Mouse (Mus musculus): ENCODE results near the gene Aagab.

The Aagab gene

GRCm38 (mm10) chr9:63649841-63650545 is 47.5 kb downstream of the Aagab start:
- DNase-seq, result no peak

GRCm38 (mm10) chr9:63650905-63651304 is 48.4 kb downstream of the Aagab start:
- DNase-seq, result peak; percentile 43

GRCm38 (mm10) chr9:63651594-63651993 is 49.1 kb downstream of the Aagab start:
- DNase-seq, result no peak

- no peak for DNase-seq
Measured at GRCm38 (mm10) chr9:63653666-63654065, 51.2 kb downstream of the Aagab start.

- no peak for DNase-seq
Measured at GRCm38 (mm10) chr9:63654575-63654974, 52.1 kb downstream of the Aagab start.

- no peak for DNase-seq
Measured at GRCm38 (mm10) chr9:63655092-63655491, 52.6 kb downstream of the Aagab start.

GRCm38 (mm10) chr9:63657167-63657566 is 54.7 kb downstream of the Aagab start:
- no peak for DNase-seq

- no peak for DNase-seq
Measured at GRCm38 (mm10) chr9:63658436-63658835, 56.0 kb downstream of the Aagab start.

- DNase-seq, result no peak
Measured at GRCm38 (mm10) chr9:63658970-63659371, 56.5 kb downstream of the Aagab start.

- DNase-seq, result no peak
Measured at GRCm38 (mm10) chr9:63660061-63660460, 57.6 kb downstream of the Aagab start.

GRCm38 (mm10) chr9:63660691-63661090 is 58.2 kb downstream of the Aagab start:
- no peak for DNase-seq

- DNase-seq, result no peak
Measured at GRCm38 (mm10) chr9:63662759-63663158, 60.3 kb downstream of the Aagab start.

- no peak for DNase-seq
Measured at GRCm38 (mm10) chr9:63663222-63663621, 60.8 kb downstream of the Aagab start.

- no peak for DNase-seq
Measured at GRCm38 (mm10) chr9:63664300-63664745, 61.9 kb downstream of the Aagab start.

GRCm38 (mm10) chr9:63664792-63665646 is 62.6 kb downstream of the Aagab start:
- no peak for DNase-seq

GRCm38 (mm10) chr9:63666612-63667372 is 64.3 kb downstream of the Aagab start:
- DNase-seq, result no peak

GRCm38 (mm10) chr9:63667373-63667724 is 64.9 kb downstream of the Aagab start:
- no peak for DNase-seq

GRCm38 (mm10) chr9:63668621-63669020 is 66.2 kb downstream of the Aagab start:
- no peak for DNase-seq

GRCm38 (mm10) chr9:63669816-63670215 is 67.4 kb downstream of the Aagab start:
- no peak for DNase-seq

- no peak for DNase-seq
Measured at GRCm38 (mm10) chr9:63672797-63673493, 70.5 kb downstream of the Aagab start.

- no peak for DNase-seq
Measured at GRCm38 (mm10) chr9:63673494-63673805, 71.0 kb downstream of the Aagab start.

- no peak for DNase-seq
Measured at GRCm38 (mm10) chr9:63674613-63675012, 72.2 kb downstream of the Aagab start.

- DNase-seq, result peak; percentile 85
Measured at GRCm38 (mm10) chr9:63677621-63678020, 75.2 kb downstream of the Aagab start.
